Mouse (Mus musculus): ENCODE results near the gene 1110059E24Rik.

GRCm38 (mm10) chr19:21579896-21580295 is 72.9 kb downstream of the 1110059E24Rik start:
- TF ChIP-seq CTCF (IDR thresholded peaks at IDR 0.05; ENCODE audit: extremely low read depth, insufficient read length, insufficient replicate concordance, low read depth, low read length): no peak
- no peak for TF ChIP-seq POLR2A (IDR thresholded peaks at IDR 0.05; ENCODE audit: low read depth, low read length)

All from small intestine, adult 2 months (tissue).